Mouse (Mus musculus) heart, embryonic 12.5 days (tissue): ENCODE results near the gene Stx11. TPM values are rescaled to one million over a fixed set of nuclear protein-coding genes. Genes with fewer than 3 reads are reported as not detected.

Source experiments
- ATAC-seq: fragments of 200-750 bp; cut with Nextera tagmentation; 2 replicates; pipeline ENCODE4 v1.8.0; 2017; ENCODE audit warnings: moderate TSS enrichment, moderate library complexity; ENCODE audit not compliant: insufficient number of reproducible peaks, low FRiP score
- H3K27ac ChIP-seq: fragments of 300-500 bp; sonication (generic); 2 replicates; pipeline ENCODE4 v1.5.1; 2016; ENCODE audit warnings: mild to moderate bottlenecking, moderate library complexity; ENCODE audit not compliant: poor library complexity, severe bottlenecking
- H3K27me3 ChIP-seq: fragments of 300-500 bp; sonication (generic); replicated peaks from 2 replicates; pipeline ENCODE4 v1.6.1; 2016; ENCODE audit warnings: mild to moderate bottlenecking, moderate library complexity
- H3K36me3 ChIP-seq: fragments of 300-500 bp; sonication (generic); 2 replicates; pipeline ENCODE4 v1.6.1; 2016; ENCODE audit warnings: mild to moderate bottlenecking, moderate library complexity
- H3K4me1 ChIP-seq: fragments of 300-500 bp; sonication (generic); replicated peaks from 2 replicates; pipeline ENCODE4 v1.6.1; 2016; ENCODE audit warnings: mild to moderate bottlenecking
- H3K4me2 ChIP-seq: fragments of 300-500 bp; sonication (generic); 2 replicates; pipeline ENCODE4 v1.6.1; 2016; ENCODE audit warnings: mild to moderate bottlenecking, moderate library complexity
- H3K4me3 ChIP-seq: fragments of 300-500 bp; sonication (generic); 2 replicates; pipeline ENCODE4 v1.5.1; 2016; ENCODE audit warnings: mild to moderate bottlenecking
- H3K9ac ChIP-seq: fragments of 300-500 bp; sonication (generic); 2 replicates; pipeline ENCODE4 v1.6.1; 2016; ENCODE audit warnings: mild to moderate bottlenecking, moderate library complexity
- H3K9me3 ChIP-seq: fragments of 300-500 bp; sonication (generic); replicated peaks from 2 replicates; pipeline ENCODE4 v1.6.1; 2016; ENCODE audit warnings: mild to moderate bottlenecking, moderate library complexity
- WGBS: fragments of 180-500 bp; shearing (Covaris S2); methylation state at CpG from one replicate; pipeline ENCODE4 v1.1.7; 2016; 5-methylcytosine and 5-hydroxymethylcytosine counted together
- polyA plus RNA-seq: library from polyadenylated mRNA; unstranded; fragments of >200 nt; fragmentation: Nextera tagmentation; extraction: Ambion mirVana; gene quantifications from 2 replicates; pipeline ENCODE4 v1.2.1, GENCODE M21; 2016

The Stx11 gene
- polyA plus RNA-seq, 1 experiment from 2014 or later: 5.5 TPM

DNA sequence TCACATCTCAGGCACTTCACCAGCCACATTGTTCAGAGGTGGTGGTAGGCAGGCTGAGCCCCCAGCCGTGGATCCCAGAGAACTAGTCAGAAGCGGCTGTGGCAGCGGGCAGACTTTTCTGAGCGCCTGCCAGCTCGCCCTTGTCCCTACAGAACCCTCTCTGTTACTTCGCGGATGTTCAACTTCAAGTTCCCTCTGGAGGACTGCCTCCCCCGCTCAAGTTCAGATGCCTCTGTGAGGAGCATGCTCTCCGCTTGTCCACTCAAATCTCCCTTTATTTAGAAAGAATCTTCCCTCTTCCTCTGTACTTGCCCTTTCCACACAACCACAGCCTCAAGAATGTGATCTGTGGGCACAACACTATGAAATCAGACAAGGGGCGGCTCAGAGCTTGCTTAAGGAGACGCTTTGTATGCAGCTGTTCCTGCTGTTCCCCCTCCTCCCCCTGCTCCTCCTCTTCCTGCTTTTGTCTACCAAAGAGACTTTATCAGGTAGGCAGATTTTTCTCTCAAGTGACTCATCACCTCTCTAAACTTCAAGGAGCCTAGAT lies 52.0 kb downstream of the Stx11 start:
- ATAC-seq: peak; percentile 54
- H3K27ac ChIP-seq: peak overlapping the region; percentile 72
- peak overlapping the region; percentile 11 for H3K4me3 ChIP-seq
- 13% methylated on average over 11 of the region's 11 CpGs for WGBS
- H3K4me1 ChIP-seq: peaks cover 19% of the 10 kb centered on the region
- peak overlapping the region; percentile 25; the same call in 1 of the 2 replicates for H3K9ac ChIP-seq
- peak overlapping the region; percentile 64 for H3K4me2 ChIP-seq
- H3K27me3 ChIP-seq: no peaks in the 10 kb centered on the region
- H3K9me3 ChIP-seq: no peaks in the 10 kb centered on the region
- no peaks in the 10 kb centered on the region for H3K36me3 ChIP-seq

DNA sequence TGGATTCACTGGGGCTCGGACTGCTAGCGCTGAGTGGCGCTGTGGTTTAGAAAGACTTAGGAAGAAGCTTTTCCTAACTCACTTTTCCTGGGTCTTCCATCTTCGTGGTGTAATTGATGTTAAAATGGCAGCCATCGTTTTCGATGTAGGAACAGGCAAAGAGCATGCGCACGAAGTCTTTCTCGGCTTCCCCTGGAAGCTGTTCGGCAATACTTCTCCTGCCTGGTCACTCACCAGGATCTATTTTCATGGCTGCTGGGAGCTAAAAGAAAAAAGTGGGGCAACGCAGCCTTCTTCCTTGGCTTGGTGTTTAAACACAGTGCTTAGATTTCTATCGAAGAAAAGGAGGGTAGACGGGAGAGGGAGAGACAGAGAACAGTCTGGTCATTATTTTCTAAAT lies 52.6 kb downstream of the Stx11 start:
- WGBS: 82% methylated on average over 13 of the region's 13 CpGs
- H3K4me1 ChIP-seq: peaks cover 19% of the 10 kb centered on the region

DNA sequence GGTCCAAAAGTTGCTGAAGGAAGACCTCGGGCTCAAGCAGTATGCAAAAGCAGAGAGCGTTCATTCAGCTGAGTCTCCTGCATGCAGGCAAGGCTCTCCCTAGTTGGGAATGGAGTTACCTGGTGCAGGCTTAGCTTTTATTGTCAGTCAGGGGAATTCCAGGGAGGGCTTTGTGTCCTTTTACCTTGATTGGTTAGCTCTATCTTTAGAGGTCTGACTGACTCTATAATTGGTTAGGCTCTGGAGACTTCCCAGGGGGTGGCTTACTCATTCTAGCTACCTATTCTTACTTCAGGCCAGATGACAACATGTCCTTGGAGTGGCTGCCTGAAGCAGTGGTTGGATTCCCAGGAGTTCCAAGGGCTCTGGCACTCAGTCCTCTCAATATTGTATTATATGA lies 54.2 kb downstream of the Stx11 start:
- ATAC-seq: no peak
- WGBS: 91% methylated on average over 2 of the region's 2 CpGs
- no peaks in the 10 kb centered on the region for H3K27me3 ChIP-seq

More for the DNA sequence above, 52.6 kb downstream of the Stx11 start:
- H3K27me3 ChIP-seq: no peaks in the 10 kb centered on the region
- no peaks in the 10 kb centered on the region for H3K36me3 ChIP-seq
- H3K4me2 ChIP-seq: peak overlapping the region; percentile 64
- H3K4me3 ChIP-seq: peak overlapping the region; percentile 11; the same call in 1 of the 2 replicates
- H3K9me3 ChIP-seq: no peaks in the 10 kb centered on the region
- peak overlapping the region; percentile 72 for H3K27ac ChIP-seq
- no peak for ATAC-seq
- H3K9ac ChIP-seq: no peak overlapping the region

DNA sequence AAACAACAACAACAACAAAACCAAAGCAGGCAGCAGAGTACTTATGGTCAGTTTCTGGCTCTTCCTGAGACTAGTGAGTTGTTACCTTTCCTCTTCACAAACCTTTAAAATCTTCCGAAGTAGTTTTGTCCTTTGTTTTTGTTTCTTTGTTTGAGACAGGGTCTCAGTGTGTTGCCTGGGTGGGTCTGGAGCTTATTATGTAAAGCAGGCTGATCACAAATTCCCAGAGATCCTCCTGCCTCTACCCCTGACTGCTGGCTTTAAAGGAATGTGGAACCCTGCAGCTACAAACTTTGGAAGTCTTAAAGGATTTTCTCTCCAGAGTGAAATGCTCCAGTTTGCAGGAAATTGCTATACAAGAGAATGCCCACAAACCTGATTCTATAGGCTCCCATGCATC lies 54.9 kb downstream of the Stx11 start:
- no peak overlapping the region for H3K4me3 ChIP-seq
- H3K9ac ChIP-seq: no peak overlapping the region
- no peak overlapping the region for H3K4me2 ChIP-seq
- H3K4me1 ChIP-seq: peaks cover 11% of the 10 kb centered on the region
- ATAC-seq: no peak
- no peaks in the 10 kb centered on the region for H3K36me3 ChIP-seq
- H3K27ac ChIP-seq: no peak overlapping the region
- WGBS: 57% methylated on average over 1 of the region's 1 CpGs
- H3K27me3 ChIP-seq: no peaks in the 10 kb centered on the region
- H3K9me3 ChIP-seq: no peaks in the 10 kb centered on the region

More for the DNA sequence above, 54.2 kb downstream of the Stx11 start:
- H3K36me3 ChIP-seq: no peaks in the 10 kb centered on the region
- no peak overlapping the region for H3K9ac ChIP-seq
- no peak overlapping the region for H3K27ac ChIP-seq
- no peak overlapping the region for H3K4me2 ChIP-seq
- no peak overlapping the region for H3K4me3 ChIP-seq
- peaks cover 11% of the 10 kb centered on the region for H3K4me1 ChIP-seq
- no peaks in the 10 kb centered on the region for H3K9me3 ChIP-seq

DNA sequence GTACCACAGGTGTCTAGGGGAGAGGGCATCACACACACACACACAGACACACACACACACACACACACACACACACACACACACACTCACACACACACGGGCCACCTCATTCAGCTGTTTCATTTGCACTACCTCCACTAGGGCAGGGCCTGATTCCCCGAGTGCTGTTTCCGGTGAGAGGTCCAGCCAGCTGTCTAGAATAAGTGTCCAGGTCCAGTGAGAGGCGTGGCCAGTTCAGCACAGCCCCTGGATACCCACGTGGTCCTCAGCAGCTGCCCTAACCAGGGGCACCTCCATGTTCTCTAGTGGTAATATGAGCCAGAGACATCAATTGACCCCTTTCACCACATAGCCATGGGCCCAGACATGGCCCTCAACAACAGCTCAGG lies 60.0 kb downstream of the Stx11 start:
- Histone ChIP-seq H3K9ac (no peak overlapping the region), H3K4me2 (no peak overlapping the region), H3K27me3 (no peaks in the 10 kb centered on the region), H3K27ac (no peak overlapping the region), H3K4me3 (no peak overlapping the region), H3K4me1 (no peaks in the 10 kb centered on the region), H3K9me3 (no peaks in the 10 kb centered on the region), H3K36me3 (no peaks in the 10 kb centered on the region)
- no peak for ATAC-seq
- WGBS: 71% methylated on average over 5 of the region's 5 CpGs

DNA sequence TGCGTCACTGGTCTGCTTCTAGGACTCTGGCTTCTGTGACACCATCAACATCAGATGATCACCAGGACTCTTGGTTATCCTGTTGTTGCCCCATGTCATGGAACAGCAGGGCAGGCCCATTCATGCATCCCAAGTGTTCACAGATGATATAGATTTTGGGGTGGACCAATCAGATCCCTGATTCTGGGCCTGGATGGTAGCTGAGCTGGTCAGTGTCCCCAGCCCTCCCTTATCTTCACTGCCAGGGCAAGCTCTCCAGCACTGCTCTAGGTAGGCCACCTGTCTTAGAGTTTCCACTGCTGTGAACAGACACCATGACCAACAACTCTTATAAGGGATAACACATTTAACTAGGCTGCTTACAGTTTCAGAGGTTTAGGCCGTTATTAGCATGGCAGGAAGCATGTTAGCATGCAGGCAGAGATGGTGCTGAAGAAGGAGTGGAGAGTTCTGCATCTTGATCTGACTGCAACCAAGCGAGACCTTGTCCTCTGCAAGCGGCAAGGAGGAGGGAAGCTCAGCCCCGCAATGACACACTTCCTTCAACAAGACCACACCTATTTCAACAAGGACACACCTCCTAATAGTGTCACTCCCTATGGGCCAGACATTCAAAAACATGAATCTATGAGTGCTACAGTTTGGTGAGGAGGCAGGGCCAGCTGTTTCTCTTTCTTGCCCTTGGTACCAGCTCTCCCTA lies 60.5 kb downstream of the Stx11 start:
- no peaks in the 10 kb centered on the region for H3K4me1 ChIP-seq
- WGBS: 82% methylated on average over 5 of the region's 5 CpGs
- no peaks in the 10 kb centered on the region for H3K27me3 ChIP-seq

DNA sequence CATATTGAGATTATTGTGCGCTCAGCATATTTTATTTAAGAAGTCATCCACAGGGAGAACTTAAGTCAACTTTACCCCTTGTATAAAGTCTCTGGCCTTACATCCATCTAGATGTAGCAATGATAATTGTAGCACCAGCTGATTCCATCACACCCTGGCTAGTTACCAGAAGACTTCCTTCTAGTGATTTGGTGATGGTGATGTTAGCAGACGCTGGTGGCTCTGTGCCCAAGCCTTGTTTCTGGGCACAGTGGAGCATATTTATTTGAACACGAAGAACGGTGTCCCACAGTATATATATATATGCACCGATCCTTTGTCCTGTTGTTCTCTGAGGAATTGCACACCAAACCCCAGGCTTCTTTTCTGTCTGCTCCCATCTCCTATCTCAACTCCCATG lies 64.2 kb downstream of the Stx11 start:
- Histone ChIP-seq H3K27me3 (no peaks in the 10 kb centered on the region), H3K4me2 (no peak overlapping the region), H3K27ac (no peak overlapping the region), H3K9ac (no peak overlapping the region), H3K4me3 (no peak overlapping the region), H3K4me1 (no peaks in the 10 kb centered on the region), H3K9me3 (no peaks in the 10 kb centered on the region), H3K36me3 (no peaks in the 10 kb centered on the region)
- ATAC-seq: no peak
- 89% methylated on average over 5 of the region's 5 CpGs for WGBS

More for the DNA sequence above, 60.5 kb downstream of the Stx11 start:
- no peak for ATAC-seq
- H3K27ac ChIP-seq: no peak overlapping the region
- no peak overlapping the region for H3K4me2 ChIP-seq
- H3K9me3 ChIP-seq: no peaks in the 10 kb centered on the region
- H3K4me3 ChIP-seq: no peak overlapping the region
- no peaks in the 10 kb centered on the region for H3K36me3 ChIP-seq
- H3K9ac ChIP-seq: no peak overlapping the region

DNA sequence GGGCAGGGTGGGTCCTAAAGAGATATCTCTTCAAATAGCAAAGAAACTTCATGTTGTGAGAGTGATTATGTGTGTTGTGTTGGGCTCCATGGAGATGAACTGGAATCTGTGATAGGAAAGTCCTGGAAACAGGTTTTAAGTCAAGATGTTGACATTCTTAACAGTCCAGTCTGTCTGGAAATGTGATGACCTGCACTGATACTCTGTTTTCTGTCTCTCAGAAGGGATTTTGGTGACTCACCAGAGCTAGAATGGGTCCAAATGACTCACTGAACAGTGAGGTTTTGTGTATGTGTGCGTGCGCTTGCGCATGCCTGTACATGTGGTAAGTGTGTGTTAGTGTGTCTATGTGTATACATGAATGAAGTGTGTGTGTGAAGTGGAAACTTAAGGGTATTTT lies 70.8 kb downstream of the Stx11 start:
- Histone ChIP-seq H3K4me1 (no peaks in the 10 kb centered on the region), H3K9me3 (no peaks in the 10 kb centered on the region), H3K9ac (no peak overlapping the region), H3K27ac (no peak overlapping the region), H3K36me3 (no peaks in the 10 kb centered on the region), H3K27me3 (no peaks in the 10 kb centered on the region), H3K4me3 (no peak overlapping the region), H3K4me2 (no peak overlapping the region)
- 89% methylated on average over 3 of the region's 3 CpGs for WGBS
- no peak for ATAC-seq

DNA sequence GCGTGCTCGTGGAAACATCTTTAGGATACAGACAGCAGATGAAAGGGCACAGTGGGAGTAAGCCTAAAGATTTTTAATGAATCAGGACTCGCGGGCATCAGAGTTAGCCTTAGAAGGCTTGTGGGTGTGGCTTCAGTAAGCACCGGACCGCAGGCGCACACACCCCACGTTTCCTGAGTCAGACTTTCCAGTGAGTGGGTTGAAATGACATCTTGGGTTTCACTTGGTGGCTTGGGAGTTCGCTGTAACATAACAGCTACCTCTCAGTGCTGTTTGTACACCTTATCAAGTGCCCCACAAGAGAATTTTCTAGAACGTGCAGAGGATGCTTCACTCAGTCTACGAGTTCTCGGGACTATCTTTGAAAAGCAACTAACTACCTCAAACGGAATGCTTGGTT lies 75.7 kb downstream of the Stx11 start:
- H3K4me2 ChIP-seq: no peak overlapping the region
- H3K4me1 ChIP-seq: 0 out of 2 replicates have a peak, but pooled peaks cover 4% of the 10 kb centered on the region
- H3K9me3 ChIP-seq: no peaks in the 10 kb centered on the region
- 64% methylated on average over 13 of the region's 13 CpGs for WGBS
- no peak overlapping the region for H3K9ac ChIP-seq
- no peaks in the 10 kb centered on the region for H3K27me3 ChIP-seq
- ATAC-seq: peak; percentile 42; the same call in 1 of the 2 replicates
- no peaks in the 10 kb centered on the region for H3K36me3 ChIP-seq
- no peak overlapping the region for H3K4me3 ChIP-seq
- no peak overlapping the region for H3K27ac ChIP-seq

Other genes with a start within 250 kb of the Stx11 start
- 66.8 and 69.2 TPM in 2 replicates for gene Utrn, start 94.9 kb downstream of the Stx11 start, polyA plus RNA-seq
- 29.6 and 30.7 TPM in 2 replicates for gene Sf3b5, start 41.0 kb upstream of the Stx11 start, polyA plus RNA-seq
- gene Plagl1, start 96.2 kb upstream of the Stx11 start, polyA plus RNA-seq: 257 and 286 TPM in 2 replicates
- gene Zc2hc1b, start 213.7 kb upstream of the Stx11 start, polyA plus RNA-seq: not detected in 2 replicates
- gene Ltv1, start 228.9 kb upstream of the Stx11 start, polyA plus RNA-seq: 57.3 and 65.5 TPM in 2 replicates